Comparison of ENCODE assay signal across 12 mouse cellular contexts in genomic region chr11:119874841-119875240, GRCm38 (mm10).
"Had no signal": no experiment of that assay in that cellular context is flagged by ENCODE, and none has a peak within 500 bp of the region (broad histone marks: within the 10 kb centered on the region; RNA-seq: fewer than 3 reads in every experiment).

No protein-coding gene starts in this region.

- H3K4me1 ChIP-seq: limb, embryonic 13.5 days; neural tube, embryonic 13.5 days had no signal

- H3K4me2 ChIP-seq: limb, embryonic 13.5 days; neural tube, embryonic 13.5 days had no signal

- H3K9ac ChIP-seq: limb, embryonic 13.5 days; neural tube, embryonic 13.5 days had no signal

- H3K27me3 ChIP-seq: limb, embryonic 13.5 days; neural tube, embryonic 13.5 days had no signal

- H3K4me3 ChIP-seq: limb, embryonic 13.5 days; neural tube, embryonic 13.5 days had no signal

- H3K27ac ChIP-seq: kidney, postnatal 0 days; limb, embryonic 13.5 days; neural tube, embryonic 13.5 days; stomach, postnatal 0 days had no signal

- DNase-seq: kidney, adult 11 months; kidney, adult 9 months; kidney, postnatal 4 days; left cerebral cortex, postnatal 4 days; lung, adult 18-20 months; lung, postnatal 36 days; midbrain, embryonic 14.5 days; right cerebral cortex, postnatal 14 days had no signal

- H3K9me3 ChIP-seq: limb, embryonic 13.5 days; neural tube, embryonic 13.5 days had no signal
